Mouse (Mus musculus) testis, postnatal 14 days (tissue): ENCODE measurements around the gene Ergic1.

ENCODE experiments used
- DNase-seq: peaks from one replicate; pipeline ENCODE4 v3.0.0; 2021; ENCODE audit warnings: low spot score

Ergic1 gene

GRCm38 (mm10) chr17:26561290-26561640, at the start of gene Ergic1:
Ergic1 (plus strand) TSS chr17:26561489.
- DNase-seq: peak; percentile 89

- no peak for DNase-seq
Measured at GRCm38 (mm10) chr17:26511816-26512774, 49.2 kb upstream of the Ergic1 start.

- no peak for DNase-seq
Measured at GRCm38 (mm10) chr17:26512961-26513360, 48.3 kb upstream of the Ergic1 start.

- no peak for DNase-seq
Measured at GRCm38 (mm10) chr17:26513459-26514290, 47.6 kb upstream of the Ergic1 start.

- DNase-seq: no peak
Measured at GRCm38 (mm10) chr17:26514581-26515030, 46.7 kb upstream of the Ergic1 start.

GRCm38 (mm10) chr17:26515675-26516074, 45.6 kb upstream of the Ergic1 start:
- no peak for DNase-seq

- DNase-seq: no peak
Measured at GRCm38 (mm10) chr17:26518306-26518705, 43.0 kb upstream of the Ergic1 start.

GRCm38 (mm10) chr17:26522711-26523110, 38.6 kb upstream of the Ergic1 start:
- no peak for DNase-seq

GRCm38 (mm10) chr17:26524316-26524715, 37.0 kb upstream of the Ergic1 start:
- no peak for DNase-seq

GRCm38 (mm10) chr17:26524801-26525200, 36.5 kb upstream of the Ergic1 start:
- DNase-seq: no peak

- DNase-seq: no peak
Measured at GRCm38 (mm10) chr17:26525316-26525715, 36.0 kb upstream of the Ergic1 start.

GRCm38 (mm10) chr17:26527291-26527690, 34.0 kb upstream of the Ergic1 start:
- no peak for DNase-seq

- no peak for DNase-seq
Measured at GRCm38 (mm10) chr17:26528751-26529150, 32.5 kb upstream of the Ergic1 start.

GRCm38 (mm10) chr17:26529791-26530241, 31.5 kb upstream of the Ergic1 start:
- no peak for DNase-seq

GRCm38 (mm10) chr17:26530590-26531081, 30.7 kb upstream of the Ergic1 start:
- DNase-seq: peak; percentile 66

- DNase-seq: no peak
Measured at GRCm38 (mm10) chr17:26531395-26532027, 29.8 kb upstream of the Ergic1 start.

- no peak for DNase-seq
Measured at GRCm38 (mm10) chr17:26532476-26533045, 28.7 kb upstream of the Ergic1 start.

GRCm38 (mm10) chr17:26533871-26534372, 27.4 kb upstream of the Ergic1 start:
- no peak for DNase-seq

GRCm38 (mm10) chr17:26534695-26535094, 26.6 kb upstream of the Ergic1 start:
- DNase-seq: no peak

- DNase-seq: no peak
Measured at GRCm38 (mm10) chr17:26535251-26536136, 25.8 kb upstream of the Ergic1 start.
